Mouse (Mus musculus): ENCODE measurements at regions not wholly inside any gene's neighbourhood (a gene's known extent, or its start where the extent isn't known, plus 50 kb on each side); places are given as distances from the start of the nearest gene placed in this dataset.
"Not testable (repeated sequence)": the region's sequence is repeated elsewhere in the genome, so short reads cannot be mapped to it uniquely, and the experiment has no call there.

DNA sequence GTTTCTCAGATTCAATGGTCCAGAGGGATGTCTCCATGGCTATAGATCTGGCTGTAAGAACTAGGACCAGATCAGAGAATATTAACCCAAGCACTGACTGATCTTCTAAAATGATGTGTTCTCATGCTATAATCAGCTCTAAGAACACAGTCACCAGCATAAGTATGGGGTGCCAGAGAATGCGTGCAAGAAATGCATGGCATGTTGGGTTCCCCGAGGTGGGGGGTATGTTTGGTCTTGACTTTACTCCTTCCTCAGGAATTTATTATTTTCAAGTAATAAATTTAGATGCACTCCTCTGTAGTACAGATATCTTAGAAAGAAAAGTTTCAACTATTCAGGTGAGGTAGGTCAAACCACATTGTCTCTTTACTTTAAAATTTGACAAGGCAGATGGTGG is 246.5 kb upstream of the Pik3r1 start:
- Histone ChIP-seq H3K9me3 (ENCODE audit: control insufficient read depth, low read length) (no peaks in the 10 kb centered on the region), H3K9ac (ENCODE audit: low read depth, low read length) (no peak overlapping the region), H3K27me3 (ENCODE audit: control insufficient read depth, insufficient read depth, low read length) (no peaks in the 10 kb centered on the region), H3K4me3 (ENCODE audit: low read depth, low read length) (no peak overlapping the region), H3K4me1 (replicated peaks; ENCODE audit: control insufficient read depth, insufficient read depth, low read length) (no peaks in the 10 kb centered on the region), H3K27ac (ENCODE audit: low read depth, low read length) (no peak overlapping the region), H3K4me2 (replicated peaks; ENCODE audit: low read depth, low read length) (no peak overlapping the region), H3K36me3 (ENCODE audit: control insufficient read depth, insufficient read depth, low read length) (no peaks in the 10 kb centered on the region)
- DNase-seq (ENCODE audit: low spot score) (no peak), ATAC-seq (ENCODE audit: low FRiP score) (no peak)
- WGBS: 92% methylated on average over 2 of the region's 2 CpGs

DNA sequence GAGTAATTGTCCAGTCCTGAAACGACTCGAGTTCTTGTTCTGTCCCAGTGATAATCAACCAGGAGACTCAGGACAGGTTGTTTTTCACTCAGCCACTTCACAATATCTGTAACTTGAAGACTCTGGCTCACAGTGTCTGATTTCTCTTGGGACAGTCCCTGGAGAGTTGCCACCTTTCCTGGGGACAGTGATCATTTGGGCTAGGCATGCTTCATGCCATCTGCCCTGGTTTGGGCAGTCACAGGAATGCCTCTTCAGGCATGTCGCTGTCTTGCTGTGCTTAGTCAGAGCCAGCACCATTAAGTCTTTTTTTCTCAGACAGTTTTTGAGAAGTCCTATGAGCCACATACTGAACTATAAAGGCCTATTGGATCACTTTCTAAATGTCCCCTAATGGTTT is 246.9 kb upstream of the Pik3r1 start:
- no peaks in the 10 kb centered on the region for H3K4me1 ChIP-seq (replicated peaks; ENCODE audit: control insufficient read depth, insufficient read depth, low read length)
- H3K4me2 ChIP-seq (replicated peaks; ENCODE audit: low read depth, low read length): no peak overlapping the region
- H3K27me3 ChIP-seq (ENCODE audit: control insufficient read depth, insufficient read depth, low read length): no peaks in the 10 kb centered on the region
- DNase-seq (ENCODE audit: low spot score) (no peak), ATAC-seq (ENCODE audit: low FRiP score) (no peak)
- WGBS: 93% methylated on average over 3 of the region's 3 CpGs
- H3K36me3 ChIP-seq (ENCODE audit: control insufficient read depth, insufficient read depth, low read length): no peaks in the 10 kb centered on the region
- no peak overlapping the region for H3K9ac ChIP-seq (ENCODE audit: low read depth, low read length)
- H3K4me3 ChIP-seq (ENCODE audit: low read depth, low read length): no peak overlapping the region
- H3K27ac ChIP-seq (ENCODE audit: low read depth, low read length): no peak overlapping the region
- H3K9me3 ChIP-seq (ENCODE audit: control insufficient read depth, low read length): no peaks in the 10 kb centered on the region

DNA sequence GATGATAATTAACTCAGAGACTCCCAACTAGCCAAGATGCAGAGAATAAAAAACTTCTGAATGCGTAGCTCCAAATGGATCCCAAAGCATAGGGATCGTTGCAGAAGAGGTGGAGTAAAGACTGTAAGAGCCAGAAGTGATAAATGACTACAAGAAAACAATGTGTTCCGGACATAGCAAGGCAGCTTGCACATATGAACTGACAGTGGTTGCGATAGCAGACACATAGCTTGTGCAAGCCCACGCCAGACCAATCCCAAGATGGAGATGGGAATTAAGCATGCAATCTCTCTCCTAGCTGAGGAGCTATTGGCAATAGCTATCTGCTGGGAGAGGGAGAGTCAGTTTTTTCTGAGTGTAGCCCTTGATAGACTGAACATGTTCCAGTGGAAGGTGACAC is 248.5 kb upstream of the Pik3r1 start:
- Histone ChIP-seq H3K4me3 (ENCODE audit: low read depth, low read length) (no peak overlapping the region), H3K27me3 (ENCODE audit: control insufficient read depth, insufficient read depth, low read length) (no peaks in the 10 kb centered on the region), H3K4me1 (replicated peaks; ENCODE audit: control insufficient read depth, insufficient read depth, low read length) (no peaks in the 10 kb centered on the region), H3K27ac (ENCODE audit: low read depth, low read length) (no peak overlapping the region), H3K4me2 (replicated peaks; ENCODE audit: low read depth, low read length) (no peak overlapping the region), H3K9me3 (ENCODE audit: control insufficient read depth, low read length) (no peaks in the 10 kb centered on the region), H3K36me3 (ENCODE audit: control insufficient read depth, insufficient read depth, low read length) (no peaks in the 10 kb centered on the region), H3K9ac (ENCODE audit: low read depth, low read length) (no peak overlapping the region)
- 89% methylated on average over 5 of the region's 5 CpGs for WGBS
- DNase-seq (ENCODE audit: low spot score): no peak
- ATAC-seq (ENCODE audit: low FRiP score): no peak

DNA sequence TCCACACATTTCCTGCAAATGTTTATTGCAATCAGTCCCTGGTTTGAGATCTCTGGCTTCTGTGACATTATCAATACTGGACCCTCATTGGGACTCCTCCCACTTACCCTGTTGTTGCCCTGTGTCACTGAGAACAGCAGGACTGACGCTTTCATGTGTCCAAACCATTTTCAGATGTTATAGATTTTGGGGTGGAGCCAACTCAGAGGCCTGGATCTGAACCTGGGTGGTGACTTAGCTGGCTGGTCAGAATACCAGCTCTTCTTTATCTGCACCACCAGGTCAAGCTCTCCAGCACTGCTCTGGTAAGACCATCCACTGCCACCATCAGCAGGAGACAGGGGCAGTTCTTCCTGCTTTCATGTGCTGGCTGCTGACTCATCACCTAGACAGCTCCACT is 254.3 kb upstream of the Pik3r1 start:
- H3K4me3 ChIP-seq (ENCODE audit: low read depth, low read length): no peak overlapping the region
- no peaks in the 10 kb centered on the region for H3K36me3 ChIP-seq (ENCODE audit: control insufficient read depth, insufficient read depth, low read length)
- H3K27ac ChIP-seq (ENCODE audit: low read depth, low read length): no peak overlapping the region
- no peak overlapping the region for H3K4me2 ChIP-seq (replicated peaks; ENCODE audit: low read depth, low read length)
- DNase-seq (ENCODE audit: low spot score): no peak
- no peaks in the 10 kb centered on the region for H3K4me1 ChIP-seq (replicated peaks; ENCODE audit: control insufficient read depth, insufficient read depth, low read length)
- WGBS: 64% methylated on average over 1 of the region's 1 CpGs
- H3K9me3 ChIP-seq (ENCODE audit: control insufficient read depth, low read length): no peaks in the 10 kb centered on the region
- no peak for ATAC-seq (ENCODE audit: low FRiP score)
- H3K9ac ChIP-seq (ENCODE audit: low read depth, low read length): no peak overlapping the region
- H3K27me3 ChIP-seq (ENCODE audit: control insufficient read depth, insufficient read depth, low read length): no peaks in the 10 kb centered on the region

DNA sequence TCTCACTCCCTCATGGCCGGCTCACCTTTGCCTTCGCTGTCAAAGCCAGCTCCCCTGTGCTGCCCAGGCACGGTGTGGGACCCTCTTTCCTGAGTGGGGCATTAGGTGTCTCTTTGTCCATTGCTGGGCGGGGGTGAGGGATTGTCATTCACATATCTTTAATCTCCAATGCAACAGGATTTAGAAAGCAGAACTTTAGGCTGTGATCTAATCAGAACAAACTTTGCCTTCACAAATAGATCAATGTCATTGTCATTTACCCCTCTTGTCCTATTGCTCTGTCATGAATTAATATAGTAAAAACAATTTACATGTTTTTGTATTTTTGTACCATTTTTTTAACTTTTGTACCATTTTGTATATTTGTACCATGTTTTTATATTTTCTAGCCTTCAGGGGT is 254.7 kb upstream of the Pik3r1 start:
- H3K27ac ChIP-seq (ENCODE audit: low read depth, low read length): no peak overlapping the region
- H3K4me3 ChIP-seq (ENCODE audit: low read depth, low read length): no peak overlapping the region
- no peak for ATAC-seq (ENCODE audit: low FRiP score)
- H3K4me2 ChIP-seq (replicated peaks; ENCODE audit: low read depth, low read length): no peak overlapping the region
- H3K36me3 ChIP-seq (ENCODE audit: control insufficient read depth, insufficient read depth, low read length): no peaks in the 10 kb centered on the region
- no peak for DNase-seq (ENCODE audit: low spot score)
- H3K9me3 ChIP-seq (ENCODE audit: control insufficient read depth, low read length): no peaks in the 10 kb centered on the region
- no peaks in the 10 kb centered on the region for H3K4me1 ChIP-seq (replicated peaks; ENCODE audit: control insufficient read depth, insufficient read depth, low read length)
- no peak overlapping the region for H3K9ac ChIP-seq (ENCODE audit: low read depth, low read length)
- WGBS: 90% methylated on average over 4 of the region's 4 CpGs
- no peaks in the 10 kb centered on the region for H3K27me3 ChIP-seq (ENCODE audit: control insufficient read depth, insufficient read depth, low read length)

DNA sequence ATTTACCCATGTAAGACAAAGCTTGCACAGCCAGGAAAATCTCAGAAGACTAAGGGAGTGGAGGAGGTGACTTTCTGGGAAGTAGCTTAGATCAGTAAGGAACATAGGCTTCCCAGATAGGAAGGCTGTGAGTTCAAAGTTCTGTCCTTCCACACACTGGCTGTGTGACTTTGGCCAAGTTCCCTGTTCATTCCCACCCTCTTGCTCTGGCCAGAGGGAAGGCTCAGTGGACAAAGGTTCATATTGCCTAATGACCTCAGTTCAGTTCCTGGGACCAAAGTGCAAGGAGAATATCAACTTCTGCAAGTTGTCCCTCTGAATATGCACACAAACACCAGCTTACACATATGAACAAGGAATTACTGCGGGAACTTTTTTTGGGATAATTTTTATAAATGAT is 255.6 kb upstream of the Pik3r1 start:
- H3K9me3 ChIP-seq (ENCODE audit: control insufficient read depth, low read length): no peaks in the 10 kb centered on the region
- H3K4me1 ChIP-seq (replicated peaks; ENCODE audit: control insufficient read depth, insufficient read depth, low read length): no peaks in the 10 kb centered on the region
- no peaks in the 10 kb centered on the region for H3K27me3 ChIP-seq (ENCODE audit: control insufficient read depth, insufficient read depth, low read length)
- H3K27ac ChIP-seq (ENCODE audit: low read depth, low read length): no peak overlapping the region
- H3K4me3 ChIP-seq (ENCODE audit: low read depth, low read length): no peak overlapping the region
- no peak overlapping the region for H3K4me2 ChIP-seq (replicated peaks; ENCODE audit: low read depth, low read length)
- no peak for ATAC-seq (ENCODE audit: low FRiP score)
- no peaks in the 10 kb centered on the region for H3K36me3 ChIP-seq (ENCODE audit: control insufficient read depth, insufficient read depth, low read length)
- no peak overlapping the region for H3K9ac ChIP-seq (ENCODE audit: low read depth, low read length)
- no peak for DNase-seq (ENCODE audit: low spot score)
- WGBS: 86% methylated on average over 1 of the region's 1 CpGs

DNA sequence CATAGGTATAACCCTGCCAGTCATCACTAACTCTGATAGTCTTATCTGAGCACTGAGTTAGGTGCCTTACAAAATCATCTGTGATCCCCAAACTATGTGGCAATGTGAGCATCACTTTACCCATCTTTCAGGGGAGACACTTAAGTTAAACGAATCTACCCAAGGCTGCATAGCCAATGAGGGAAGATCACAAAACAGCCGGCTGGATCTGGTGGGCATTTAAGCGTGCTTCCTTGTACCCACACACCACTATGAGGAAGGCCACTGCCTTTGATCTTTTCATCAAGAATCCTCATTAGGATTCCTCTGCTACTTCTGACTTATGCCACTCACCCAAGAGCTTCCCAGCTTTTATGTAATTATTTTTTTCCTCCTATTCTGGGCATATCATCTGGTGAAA is 257.1 kb upstream of the Pik3r1 start:
- Histone ChIP-seq H3K4me3 (ENCODE audit: low read depth, low read length) (no peak overlapping the region), H3K4me2 (replicated peaks; ENCODE audit: low read depth, low read length) (no peak overlapping the region), H3K36me3 (ENCODE audit: control insufficient read depth, insufficient read depth, low read length) (no peaks in the 10 kb centered on the region), H3K4me1 (replicated peaks; ENCODE audit: control insufficient read depth, insufficient read depth, low read length) (no peaks in the 10 kb centered on the region), H3K9me3 (ENCODE audit: control insufficient read depth, low read length) (no peaks in the 10 kb centered on the region), H3K27me3 (ENCODE audit: control insufficient read depth, insufficient read depth, low read length) (no peaks in the 10 kb centered on the region), H3K9ac (ENCODE audit: low read depth, low read length) (no peak overlapping the region), H3K27ac (ENCODE audit: low read depth, low read length) (no peak overlapping the region)
- ATAC-seq (ENCODE audit: low FRiP score) (no peak), DNase-seq (ENCODE audit: low spot score) (no peak)
- 82% methylated on average over 3 of the region's 3 CpGs for WGBS

DNA sequence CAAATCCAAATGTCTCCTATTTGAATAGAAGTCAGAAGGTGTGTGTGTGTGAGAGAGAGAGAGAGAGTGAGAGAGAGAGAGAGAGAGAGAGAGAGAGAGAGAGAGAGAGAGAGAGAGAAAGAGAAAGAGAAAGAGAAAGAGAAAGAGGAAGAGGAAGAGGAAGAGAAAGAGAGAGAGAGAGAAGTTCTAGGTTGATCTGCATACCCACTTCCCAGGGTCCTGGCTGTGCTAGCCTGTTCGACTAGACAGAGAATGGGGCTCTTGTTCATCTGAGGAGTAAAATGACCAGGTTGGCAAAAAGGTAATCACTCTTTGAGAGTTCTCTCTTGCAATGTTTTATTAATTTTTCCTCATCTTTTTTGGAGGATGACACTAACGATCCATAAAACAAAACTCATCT is 257.5 kb upstream of the Pik3r1 start:
- not testable (repeated sequence) for H3K27me3 ChIP-seq (ENCODE audit: control insufficient read depth, insufficient read depth, low read length); H3K4me3 ChIP-seq (ENCODE audit: low read depth, low read length); H3K36me3 ChIP-seq (ENCODE audit: control insufficient read depth, insufficient read depth, low read length); H3K9me3 ChIP-seq (ENCODE audit: control insufficient read depth, low read length); H3K4me2 ChIP-seq (replicated peaks; ENCODE audit: low read depth, low read length); DNase-seq (ENCODE audit: low spot score); H3K27ac ChIP-seq (ENCODE audit: low read depth, low read length); H3K4me1 ChIP-seq (replicated peaks; ENCODE audit: control insufficient read depth, insufficient read depth, low read length); H3K9ac ChIP-seq (ENCODE audit: low read depth, low read length); ATAC-seq (ENCODE audit: low FRiP score)
- WGBS: 88% methylated on average over 2 of the region's 2 CpGs

DNA sequence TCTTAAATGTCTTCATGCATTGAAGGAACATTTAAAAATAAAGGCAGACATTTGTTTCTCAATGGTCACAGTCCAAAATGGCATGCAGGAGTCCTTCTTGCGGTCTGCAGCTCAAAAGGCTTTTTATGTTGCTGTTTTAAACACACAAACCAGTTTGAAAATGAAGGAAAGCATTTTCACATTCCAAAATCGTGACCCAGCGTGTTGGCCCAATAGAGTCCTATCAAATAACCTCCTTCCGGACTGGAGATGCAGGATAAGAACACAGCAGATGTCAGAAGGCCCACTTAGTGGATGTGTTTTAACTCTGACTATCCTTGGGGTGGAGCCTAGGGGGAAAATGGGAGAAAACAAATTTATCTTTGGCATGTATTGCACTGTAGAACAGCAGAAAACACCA is 263.4 kb upstream of the Pik3r1 start:
- H3K9me3 ChIP-seq (ENCODE audit: control insufficient read depth, low read length): no peaks in the 10 kb centered on the region
- WGBS: 86% methylated on average over 4 of the region's 4 CpGs
- no peak for ATAC-seq (ENCODE audit: low FRiP score)
- no peak overlapping the region for H3K4me2 ChIP-seq (replicated peaks; ENCODE audit: low read depth, low read length)
- DNase-seq (ENCODE audit: low spot score): no peak
- H3K36me3 ChIP-seq (ENCODE audit: control insufficient read depth, insufficient read depth, low read length): no peaks in the 10 kb centered on the region
- H3K4me3 ChIP-seq (ENCODE audit: low read depth, low read length): no peak overlapping the region
- no peaks in the 10 kb centered on the region for H3K27me3 ChIP-seq (ENCODE audit: control insufficient read depth, insufficient read depth, low read length)
- no peak overlapping the region for H3K27ac ChIP-seq (ENCODE audit: low read depth, low read length)
- no peaks in the 10 kb centered on the region for H3K4me1 ChIP-seq (replicated peaks; ENCODE audit: control insufficient read depth, insufficient read depth, low read length)
- H3K9ac ChIP-seq (ENCODE audit: low read depth, low read length): no peak overlapping the region

Measured in hindbrain, embryonic 11.5 days (tissue).